Mouse (Mus musculus) myocyte (in vitro differentiated cells): ENCODE results near the gene Sin3a. TPM values are rescaled to one million over a fixed set of nuclear protein-coding genes. Genes with fewer than 3 reads are reported as not detected.
A peak's percentile ranks its signal among the peaks of the same experiment; 100 is the strongest.

Experiments used
- H3K27me3 ChIP-seq: one replicate; pipeline ENCODE4 v1.6.1; 2011; ENCODE audit not compliant: control insufficient read depth, insufficient read depth, insufficient read length
- H3K36me3 ChIP-seq: one replicate; pipeline ENCODE4 v1.6.1; 2011; ENCODE audit not compliant: control insufficient read depth, insufficient read depth
- H3K4me2 ChIP-seq: one replicate; pipeline ENCODE4 v1.6.1; 2011; ENCODE audit warnings: low read depth, control low read depth
- H3K4me3 ChIP-seq: one replicate; pipeline ENCODE4 v1.5.1; 2011; ENCODE audit warnings: mild to moderate bottlenecking, control low read depth, moderate library complexity
- H3K79me2 ChIP-seq: one replicate; pipeline ENCODE4 v1.6.1; 2011; ENCODE audit not compliant: control insufficient read depth, insufficient read depth
- H3ac ChIP-seq: one replicate; pipeline ENCODE4 v1.6.1; 2011; ENCODE audit not compliant: control insufficient read depth, insufficient read length
- CEBPB ChIP-seq: IDR thresholded peaks from 2 replicates; pipeline ENCODE4 v1.6.1; 2011; ENCODE audit warnings: mild to moderate bottlenecking, moderate library complexity; ENCODE audit not compliant: poor library complexity, insufficient read depth, severe bottlenecking
- E2F4 ChIP-seq: IDR thresholded peaks from one replicate; pipeline ENCODE4 v1.6.1; 2011; ENCODE audit warnings: mild to moderate bottlenecking, control low read depth, moderate library complexity; ENCODE audit not compliant: insufficient read depth
- MAX ChIP-seq: IDR thresholded peaks from one replicate; pipeline ENCODE4 v1.6.1; 2011; ENCODE audit warnings: low read depth, mild to moderate bottlenecking, control low read depth
- MYOD1 ChIP-seq, 3 experiments: IDR thresholded peaks; one replicate each; pipeline ENCODE4 v1.6.1; 2011; ENCODE audit warnings: control low read depth in 2 of 3, low read depth in 2 of 3, mild to moderate bottlenecking in 2 of 3, moderate library complexity in 1 of 3; ENCODE audit not compliant: insufficient read length in 2 of 3, control insufficient read depth in 1 of 3
- MYOG ChIP-seq, 3 experiments: IDR thresholded peaks; one replicate each; pipeline ENCODE4 v1.6.1; 2011; ENCODE audit warnings: control low read depth in 2 of 3, low read depth in 2 of 3, mild to moderate bottlenecking in 2 of 3; ENCODE audit not compliant: insufficient read length in 2 of 3, control insufficient read depth in 1 of 3, insufficient read depth in 1 of 3
- POLR2A ChIP-seq: IDR thresholded peaks from one replicate; pipeline ENCODE4 v1.6.1; 2011; ENCODE audit warnings: low read depth, mild to moderate bottlenecking, control low read depth, moderate library complexity; ENCODE audit not compliant: insufficient read length
- POLR2AphosphoS2 ChIP-seq: IDR thresholded peaks from one replicate; pipeline ENCODE4 v1.6.1; 2011; ENCODE audit warnings: low read depth, control low read depth; ENCODE audit not compliant: insufficient read length
- REST ChIP-seq: IDR thresholded peaks from one replicate; pipeline ENCODE4 v1.6.1; 2011; ENCODE audit warnings: mild to moderate bottlenecking, control low read depth, moderate library complexity; ENCODE audit not compliant: insufficient read depth, insufficient read length
- SRF ChIP-seq: IDR thresholded peaks from one replicate; pipeline ENCODE4 v1.6.1; 2011; ENCODE audit warnings: low read depth; ENCODE audit not compliant: control insufficient read depth, insufficient read length
- TCF12 ChIP-seq: IDR thresholded peaks from one replicate; pipeline ENCODE4 v1.6.1; 2011; ENCODE audit warnings: mild to moderate bottlenecking, control low read depth; ENCODE audit not compliant: poor library complexity, insufficient read depth, severe bottlenecking
- TCF3 ChIP-seq: IDR thresholded peaks from one replicate; pipeline ENCODE4 v1.6.1; 2011; ENCODE audit warnings: low read depth, control low read depth; ENCODE audit not compliant: insufficient read length
- USF1 ChIP-seq: IDR thresholded peaks from one replicate; pipeline ENCODE4 v1.6.1; 2011; ENCODE audit warnings: low read depth, mild to moderate bottlenecking, control low read depth, moderate library complexity
- polyA plus RNA-seq: library from polyadenylated mRNA; unstranded; fragments of >200 nt; fragmentation: generic; extraction: Trizol; gene quantifications from one replicate; pipeline ENCODE4 v1.2.1, GENCODE M21; 2012; ENCODE audit warnings: missing spikeins

Sin3a gene
- polyA plus RNA-seq, 1 experiment = 13.3 TPM

GRCm38 (mm10) chr9:57082236-57082635 lies 10.4 kb downstream of the Sin3a start:
- no peak overlapping the region for H3K4me2 ChIP-seq
- no peak overlapping the region for H3K4me3 ChIP-seq
- no peaks in the 10 kb centered on the region for H3K27me3 ChIP-seq
- H3K79me2 ChIP-seq = peaks cover 76% of the 10 kb centered on the region
- TF ChIP-seq POLR2A (no peak), E2F4 (no peak), SRF (no peak), REST (no peak), USF1 (no peak), TCF3 (no peak), POLR2AphosphoS2 (no peak), CEBPB (no peak), MYOD1 (IDR thresholded peaks at IDR 0.05; ENCODE audit: control insufficient read depth in 1 of 3, insufficient read length in 2 of 3, low read depth in 2 of 3) (no peak), MAX (no peak), MYOG (IDR thresholded peaks at IDR 0.05; ENCODE audit: control insufficient read depth in 1 of 3, insufficient read depth in 1 of 3, insufficient read length in 2 of 3, low read depth in 2 of 3) (no peak)
- H3ac ChIP-seq = no peak overlapping the region
- peaks cover 11% of the 10 kb centered on the region for H3K36me3 ChIP-seq

GRCm38 (mm10) chr9:57117261-57117755 lies 45.5 kb downstream of the Sin3a start:
- Histone ChIP-seq H3ac (no peak overlapping the region), H3K27me3 (no peaks in the 10 kb centered on the region), H3K36me3 (peaks cover 54% of the 10 kb centered on the region), H3K4me3 (no peak overlapping the region), H3K4me2 (no peak overlapping the region), H3K79me2 (no peaks in the 10 kb centered on the region)
- TF ChIP-seq TCF12 (no peak), POLR2A (no peak), E2F4 (no peak), REST (no peak), MYOG (IDR thresholded peaks at IDR 0.05; ENCODE audit: control insufficient read depth in 1 of 3, insufficient read depth in 1 of 3, insufficient read length in 2 of 3, low read depth in 2 of 3) (no peak), MAX (no peak), SRF (no peak), USF1 (no peak), POLR2AphosphoS2 (no peak), CEBPB (no peak)

- TF ChIP-seq MYOG (IDR thresholded peaks at IDR 0.05; ENCODE audit: control insufficient read depth in 1 of 3, insufficient read depth in 1 of 3, insufficient read length in 2 of 3, low read depth in 2 of 3) (no peak), MYOD1 (IDR thresholded peaks at IDR 0.05; ENCODE audit: control insufficient read depth in 1 of 3, insufficient read length in 2 of 3, low read depth in 2 of 3) (no peak), TCF3 (no peak), SRF (no peak)
- peak overlapping the region; percentile 75 for H3K4me2 ChIP-seq
- H3K27me3 ChIP-seq = no peaks in the 10 kb centered on the region
- no peak overlapping the region for H3ac ChIP-seq
- peaks cover 9% of the 10 kb centered on the region for H3K36me3 ChIP-seq
- H3K79me2 ChIP-seq = no peaks in the 10 kb centered on the region
- H3K4me3 ChIP-seq = peak overlapping the region; percentile 85
These were observed 57.8 kb downstream of the Sin3a start for GRCm38 (mm10) chr9:57129641-57130040.

GRCm38 (mm10) chr9:57130577-57131433 lies 59.0 kb downstream of the Sin3a start, which contains the start of gene Man2c1:
Gene Man2c1, plus strand, starts transcription at chr9:57130690.
- no peaks in the 10 kb centered on the region for H3K79me2 ChIP-seq
- peak within 1 kb of the TSS; percentile 75 for H3K4me2 ChIP-seq
- no peaks in the 10 kb centered on the region for H3K27me3 ChIP-seq
- H3ac ChIP-seq = peak within 1 kb of the TSS; percentile 55
- TF ChIP-seq E2F4 (no peak), USF1 (peak; percentile 58), MYOD1 (IDR thresholded peaks at IDR 0.05; ENCODE audit: control insufficient read depth in 1 of 3, insufficient read length in 2 of 3, low read depth in 2 of 3) (peak in 1 of 3 experiments; percentile 57), MYOG (IDR thresholded peaks at IDR 0.05; ENCODE audit: control insufficient read depth in 1 of 3, insufficient read depth in 1 of 3, insufficient read length in 2 of 3, low read depth in 2 of 3) (peak in 2 of 3 experiments; percentile 58 to 67), POLR2AphosphoS2 (peak; percentile 98), POLR2A (peak; percentile 94), REST (no peak), CEBPB (peak; percentile 51; the same call in 1 of the 2 replicates), MAX (peak; percentile 67), SRF (peak; percentile 29), TCF12 (no peak)
- H3K36me3 ChIP-seq = peaks cover 5% of the 10 kb centered on the region
- peak within 1 kb of the TSS; percentile 85 for H3K4me3 ChIP-seq
